Mouse (Mus musculus): Measurements from ENCODE around the gene Cubn.

Cubn gene

DNA sequence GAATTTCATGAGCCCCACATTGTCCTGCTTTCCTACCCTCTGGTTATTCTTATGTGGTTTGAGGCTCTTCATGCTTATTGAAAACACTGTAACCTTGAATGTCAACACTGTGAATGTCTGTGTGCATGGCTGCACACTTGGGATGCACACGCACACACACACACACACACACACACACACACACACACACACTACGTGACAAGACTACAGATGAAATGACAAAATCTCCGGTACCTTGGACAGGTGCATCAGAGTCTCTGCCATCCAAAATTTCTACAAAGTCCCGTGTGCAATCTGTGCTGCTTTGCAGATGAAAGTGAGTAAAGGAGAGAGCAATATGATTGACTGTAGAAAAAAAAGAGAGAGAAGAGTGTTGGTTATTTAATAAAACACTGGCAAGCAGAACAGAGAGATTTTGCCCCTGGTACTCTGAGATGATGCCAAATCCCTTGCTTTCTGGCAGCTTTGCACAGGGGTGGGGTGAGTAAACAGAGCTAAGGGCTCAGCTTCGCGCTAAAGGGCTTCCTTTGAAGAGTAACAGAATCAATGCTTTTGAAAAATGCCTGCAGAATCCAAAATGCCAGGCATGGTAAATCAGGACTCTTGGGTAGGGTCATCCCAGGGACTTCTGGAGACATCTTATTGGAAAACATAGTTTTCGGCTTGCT is 133.6 kb downstream of the Cubn start:
- DNase-seq (ENCODE audit: inconsistent ontology term) = peak; percentile 45

DNA sequence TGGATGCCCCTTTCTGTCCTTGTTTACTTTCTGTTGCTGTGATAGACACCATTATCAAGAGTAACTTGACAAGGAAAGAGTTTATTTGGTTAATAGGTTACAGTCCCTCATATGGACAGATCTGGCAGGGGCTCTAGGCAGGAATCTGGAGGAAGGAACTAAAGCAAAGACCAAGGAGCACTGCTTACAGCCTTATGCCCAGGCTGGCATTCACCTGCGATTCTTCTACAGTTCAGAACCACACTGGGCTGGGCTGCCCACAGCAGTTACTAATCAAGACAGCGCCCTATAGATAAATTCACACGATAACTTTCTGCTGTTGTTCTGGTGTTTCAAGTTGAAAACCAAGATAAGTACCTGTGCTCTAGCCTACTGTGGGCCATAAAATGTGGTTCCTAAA is 138.8 kb downstream of the Cubn start:
- no peak for DNase-seq (ENCODE audit: inconsistent ontology term)

DNA sequence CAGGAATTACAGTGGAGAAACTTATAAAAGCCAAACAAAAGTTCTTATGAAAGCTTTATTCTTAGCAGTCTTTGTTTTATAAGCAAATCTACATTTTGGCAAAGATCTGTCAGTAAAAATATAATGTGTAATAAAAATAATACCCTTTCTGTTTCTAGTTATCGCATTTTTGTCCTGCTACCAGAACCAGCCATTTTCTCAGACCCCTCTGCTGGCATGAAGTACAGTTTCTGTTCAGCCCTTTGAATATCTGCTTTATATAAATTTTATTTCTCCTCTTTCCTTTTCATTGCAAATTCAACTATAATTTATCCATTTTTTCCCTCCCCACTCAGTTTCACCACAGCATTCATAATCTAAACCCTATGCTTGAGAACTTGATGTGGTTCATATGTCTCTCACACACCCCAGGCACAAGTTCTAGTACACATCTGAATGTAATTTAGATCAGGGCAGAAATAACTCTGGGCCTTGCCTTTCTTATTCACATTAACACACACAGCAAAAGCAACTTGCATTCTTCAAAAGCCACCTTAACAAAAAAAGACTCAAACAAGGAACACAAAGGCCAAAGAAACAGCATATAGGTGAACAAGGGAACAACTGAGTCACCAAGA is 139.4 kb downstream of the Cubn start:
- no peak for DNase-seq (ENCODE audit: inconsistent ontology term)

DNA sequence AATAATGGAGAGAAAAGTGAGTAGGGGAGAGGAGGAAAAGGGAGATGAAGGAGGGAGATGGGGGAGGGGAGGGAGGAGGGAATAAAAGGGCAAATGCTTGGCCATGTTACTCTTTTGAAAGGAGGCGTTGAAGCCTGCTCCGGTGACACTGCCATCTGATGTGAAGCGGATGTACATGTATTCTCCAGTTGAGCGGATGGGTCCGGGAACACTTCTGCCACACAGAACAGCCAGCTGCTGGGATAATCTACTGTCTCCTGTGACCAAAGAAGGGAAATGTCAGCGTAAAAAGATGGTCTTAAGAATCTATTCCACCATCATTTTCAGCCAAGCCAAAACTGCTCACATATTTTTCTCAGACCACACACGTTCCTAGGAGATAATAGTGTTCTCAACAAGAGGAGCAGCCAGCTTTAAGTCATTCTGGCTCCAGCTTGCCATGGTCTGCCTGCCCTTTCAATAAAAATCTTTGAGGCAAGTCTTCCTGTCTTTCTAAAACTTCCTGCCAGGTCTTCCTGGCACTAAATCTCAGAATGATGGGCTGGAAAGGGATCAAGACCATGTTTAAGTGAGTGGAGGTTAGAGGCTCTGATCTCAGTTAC is 149.2 kb downstream of the Cubn start:
- no peak for DNase-seq (ENCODE audit: inconsistent ontology term)

DNA sequence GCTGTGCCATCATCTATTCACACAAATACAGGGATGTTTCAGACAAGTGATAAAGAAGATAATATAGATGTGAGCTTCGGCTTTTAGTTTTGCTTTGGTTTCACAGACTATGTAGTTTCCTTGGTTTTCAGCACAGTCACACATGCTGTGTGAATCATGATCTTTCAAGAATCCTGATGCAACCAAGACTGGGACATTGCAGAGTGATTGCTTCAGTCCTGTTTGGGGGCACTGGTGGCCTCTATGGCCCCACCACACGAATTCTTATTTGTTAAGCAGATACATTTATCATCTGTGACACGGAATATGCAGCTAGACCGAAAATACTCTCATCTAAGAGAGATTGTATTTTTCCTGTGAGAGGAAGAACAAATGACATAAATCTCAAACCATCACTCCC is 156.2 kb downstream of the Cubn start:
- DNase-seq (ENCODE audit: inconsistent ontology term) = no peak

DNA sequence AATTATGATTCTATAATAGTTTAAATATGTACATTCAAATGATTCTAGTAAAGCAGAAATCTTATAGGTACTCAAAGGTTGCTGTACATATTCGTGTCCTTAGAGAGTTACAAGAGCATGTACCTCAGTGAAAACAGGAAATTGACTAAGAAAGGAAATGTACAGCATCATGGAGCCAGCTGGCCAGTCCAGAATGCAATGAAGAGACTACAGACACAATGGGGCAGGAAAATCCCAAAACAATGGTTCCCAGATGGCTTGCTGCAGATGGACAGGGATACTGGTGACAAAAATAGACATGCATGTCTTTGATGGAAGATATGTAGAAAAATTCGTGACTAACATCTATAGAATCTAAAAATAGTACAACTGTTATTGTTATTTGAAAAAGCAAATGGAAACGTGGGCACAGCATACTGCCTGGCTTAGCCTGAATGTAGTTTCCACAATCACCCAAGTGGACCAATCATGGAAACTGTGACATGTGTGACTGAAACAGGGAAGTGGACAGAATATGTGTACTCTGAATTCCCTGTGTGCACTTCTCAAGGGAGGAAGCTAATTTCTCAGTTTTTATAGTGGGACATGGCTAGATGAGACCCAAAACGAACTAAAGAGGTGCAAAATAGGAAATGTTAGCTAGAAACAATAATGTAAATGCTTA is 161.7 kb downstream of the Cubn start:
- DNase-seq (ENCODE audit: inconsistent ontology term) = no peak

DNA sequence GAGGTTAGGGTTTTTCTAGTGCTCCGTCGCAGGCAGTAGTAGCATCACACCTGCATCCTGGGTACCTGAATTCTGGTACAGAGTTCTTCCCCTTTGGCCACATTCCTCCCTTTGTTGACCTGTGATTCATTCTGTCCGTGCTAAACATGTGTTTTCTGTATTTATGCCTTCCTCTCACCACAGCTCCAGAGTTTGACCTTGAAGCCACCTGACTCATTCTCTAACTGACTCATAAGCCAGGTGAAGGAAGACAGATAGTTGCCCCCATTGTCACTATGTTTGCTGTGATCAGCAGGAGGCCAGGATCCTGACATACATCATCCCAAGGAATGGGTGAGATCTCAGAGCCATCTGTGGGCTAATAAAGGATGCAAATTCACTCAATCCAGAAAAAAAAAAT is 188.2 kb downstream of the Cubn start:
- DNase-seq (ENCODE audit: inconsistent ontology term) = peak; percentile 27

DNA sequence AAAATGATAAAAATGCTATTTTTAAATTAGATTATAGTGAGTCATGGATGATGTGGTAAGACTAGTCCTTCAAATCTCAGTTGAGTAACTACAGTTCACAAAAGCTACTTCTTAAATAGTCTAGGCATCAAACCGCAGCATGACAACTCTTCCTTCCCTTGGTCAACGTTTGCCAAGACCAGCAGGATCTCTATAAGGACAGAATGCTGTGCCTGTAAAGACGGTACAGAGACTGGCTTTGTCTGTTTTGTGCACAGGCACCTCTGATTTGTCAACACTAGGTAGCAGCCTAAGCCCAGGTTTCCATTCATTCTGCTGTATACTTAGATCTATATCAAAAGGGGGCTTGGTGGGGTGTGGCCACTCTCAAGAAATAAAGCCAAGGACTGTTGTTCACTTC is 192.6 kb downstream of the Cubn start:
- peak; percentile 57 for DNase-seq (ENCODE audit: inconsistent ontology term)

DNA sequence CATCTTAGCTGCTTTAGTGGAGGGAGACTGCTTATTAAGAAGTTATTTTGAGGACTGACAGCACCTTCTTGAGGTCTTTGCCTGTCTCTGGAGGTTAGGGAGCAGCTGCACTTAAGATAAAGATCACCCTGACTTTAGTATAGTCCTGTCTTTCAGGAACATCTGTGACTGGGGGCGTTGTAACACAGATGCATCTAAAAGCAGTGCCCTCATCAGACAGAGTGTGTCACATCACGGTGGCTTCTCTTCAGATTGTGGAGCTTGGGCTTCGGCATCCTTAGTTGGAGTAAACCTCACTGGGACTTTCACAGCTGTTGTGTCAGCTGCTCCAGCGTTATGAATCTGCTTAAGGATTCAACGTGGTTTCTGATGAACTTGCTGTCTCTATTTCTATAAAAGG is 193.9 kb downstream of the Cubn start:
- no peak for DNase-seq (ENCODE audit: inconsistent ontology term)

DNA sequence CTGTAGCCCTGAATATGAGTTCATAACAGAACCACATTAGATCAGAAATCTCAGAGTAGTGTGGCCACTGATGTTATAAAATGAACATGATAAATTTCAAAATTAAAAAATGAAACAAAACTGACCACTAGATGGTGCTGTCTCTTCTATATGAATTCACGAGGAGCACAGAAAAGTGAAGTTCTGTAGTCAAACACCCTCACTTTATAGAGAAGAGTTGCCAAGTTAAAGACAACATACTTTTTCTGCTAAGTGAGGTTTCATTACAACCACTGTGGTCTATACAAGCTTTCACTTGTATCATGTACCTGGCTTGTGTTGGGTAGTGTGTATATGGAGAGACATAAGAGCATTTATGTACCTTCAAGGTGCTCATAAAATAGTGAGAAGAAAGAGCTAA is 201.0 kb downstream of the Cubn start:
- peak; percentile 40 for DNase-seq (ENCODE audit: inconsistent ontology term)

DNA sequence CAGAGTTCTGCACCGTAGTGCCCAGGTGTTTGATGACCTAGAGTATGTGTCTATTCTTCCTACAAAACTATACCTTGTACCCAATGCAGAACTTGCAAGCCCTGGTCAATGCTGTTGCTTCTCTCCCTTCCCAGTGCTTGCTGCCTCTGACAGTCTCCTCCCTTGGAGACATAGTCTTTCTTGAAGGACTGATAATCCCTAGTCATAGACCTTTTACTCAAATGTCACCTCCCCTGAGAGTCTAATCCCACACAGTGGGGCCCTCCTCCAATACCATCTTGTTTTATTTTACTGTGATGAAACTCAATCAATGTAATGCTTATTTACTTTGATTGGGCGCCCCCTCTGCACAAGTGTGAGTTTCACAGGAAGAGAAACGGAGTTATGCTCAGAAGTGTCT is 201.5 kb downstream of the Cubn start:
- no peak for DNase-seq (ENCODE audit: inconsistent ontology term)

DNA sequence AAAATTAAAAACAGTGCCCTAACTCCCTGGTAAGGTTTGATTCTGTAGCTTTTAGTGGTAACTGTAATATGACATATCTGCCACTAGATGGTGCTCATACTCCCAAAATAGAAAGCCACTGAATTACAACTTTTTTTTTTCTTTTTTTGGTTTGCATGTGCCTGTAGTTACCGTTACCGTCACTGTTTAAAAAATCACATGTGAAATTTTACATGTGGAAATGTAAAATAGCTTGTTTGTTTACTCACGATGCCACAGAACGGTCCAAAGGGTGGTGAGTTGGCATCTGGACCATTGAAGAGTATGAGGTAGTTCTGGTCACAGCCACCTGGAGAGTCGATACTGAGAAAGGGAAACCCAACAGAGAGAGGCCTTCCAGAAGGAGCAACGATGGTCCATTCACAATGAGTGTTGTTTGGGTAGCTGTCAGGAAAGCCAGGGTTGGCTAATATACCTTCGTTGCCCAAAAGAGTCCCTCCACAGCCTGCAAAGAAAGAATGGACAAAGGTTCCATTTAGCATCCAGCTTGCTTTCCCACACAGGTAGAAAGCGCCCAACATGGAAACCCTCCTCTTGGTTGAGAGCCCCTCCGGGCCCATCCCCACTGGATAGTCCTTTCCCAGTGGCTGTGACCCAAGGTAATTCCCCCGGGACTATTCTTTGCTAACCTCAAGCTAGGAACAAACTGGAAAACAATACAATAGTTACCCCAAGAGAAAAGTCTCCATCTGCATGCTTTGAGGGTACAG is 213.3 kb downstream of the Cubn start:
- DNase-seq (ENCODE audit: inconsistent ontology term) = peak; percentile 37

DNA sequence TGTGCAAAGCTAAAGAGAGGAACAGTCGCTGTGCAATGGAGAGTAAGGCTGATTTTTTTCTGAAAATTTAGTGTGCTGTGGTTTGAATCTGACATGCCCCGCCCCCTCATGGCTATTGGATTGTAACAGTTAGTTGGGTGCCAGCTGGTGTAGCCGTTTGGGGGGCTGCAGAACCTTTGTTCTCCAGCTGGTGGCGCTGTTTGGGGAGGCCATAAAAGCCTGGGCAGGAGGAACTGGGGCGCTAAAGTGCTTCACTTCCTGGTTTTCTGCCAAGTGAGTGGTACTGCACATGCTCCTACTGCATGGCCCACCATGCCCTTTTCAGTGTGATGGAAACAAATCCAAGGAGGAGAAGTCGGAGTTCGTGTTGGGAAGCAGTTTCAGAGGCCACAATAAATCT is 215.7 kb downstream of the Cubn start:
- DNase-seq (ENCODE audit: inconsistent ontology term) = no peak

DNA sequence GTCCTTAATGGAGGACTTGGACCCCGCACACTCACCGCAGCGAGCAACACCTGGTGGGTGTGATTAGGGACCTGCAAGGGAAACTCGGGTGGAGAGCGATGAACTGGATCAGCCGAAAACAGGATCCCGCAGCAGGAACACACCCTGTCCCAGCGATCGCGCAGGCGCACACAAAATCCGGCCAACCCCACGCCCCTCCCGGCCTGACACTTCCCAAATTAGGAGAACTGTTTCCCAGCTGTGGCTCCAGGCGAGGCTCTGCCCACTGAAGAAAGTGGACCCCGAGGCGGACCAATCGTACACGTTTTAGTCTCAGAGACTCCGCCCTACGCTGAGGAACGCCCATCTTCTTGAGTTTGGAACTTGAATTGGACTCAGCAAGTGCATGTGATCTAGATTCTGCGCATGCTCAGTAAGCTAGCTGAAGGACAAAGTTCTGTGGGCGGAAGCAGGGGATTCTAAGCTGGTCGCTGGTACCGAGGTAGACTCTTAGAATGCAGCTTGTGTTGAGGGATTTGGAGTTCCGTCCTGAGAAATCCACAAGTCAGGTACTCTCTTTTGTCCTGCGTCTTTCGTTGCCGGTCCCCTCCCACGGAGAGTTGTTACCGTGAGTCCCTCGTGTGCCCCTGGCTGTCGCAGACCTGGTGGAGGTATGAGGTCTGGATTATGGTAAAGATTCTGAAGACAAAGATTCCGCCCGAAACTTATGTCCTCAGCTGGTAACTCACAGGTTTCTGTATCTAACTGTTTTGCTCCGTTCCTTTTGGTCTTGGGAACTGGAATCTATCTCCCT is 220.3 kb downstream of the Cubn start, which contains the start of gene Rsu1:
Gene Rsu1 (minus strand): TSS at position 251 of the 793 bp plus-strand sequence.
- DNase-seq (ENCODE audit: inconsistent ontology term) = peak; percentile 99

DNA sequence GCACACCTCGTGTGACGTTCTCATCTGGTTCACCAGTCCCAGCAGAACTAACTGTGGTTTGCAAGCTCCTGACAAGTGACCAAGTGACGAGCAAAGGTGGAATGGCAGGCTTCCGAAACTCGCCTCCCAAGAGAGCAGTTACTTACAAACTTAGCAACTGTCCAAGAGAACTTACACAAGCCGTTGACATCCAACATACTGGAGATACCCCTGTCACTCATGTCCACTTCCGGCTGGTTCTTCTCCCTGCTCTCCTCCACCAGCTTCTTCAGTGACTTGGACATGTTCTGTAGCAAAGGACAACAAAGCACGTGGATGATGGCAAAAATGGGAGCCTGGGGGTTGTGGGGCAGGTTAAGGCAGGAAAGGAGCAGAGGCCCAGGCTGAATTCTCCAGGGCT is 220.9 kb downstream of the Cubn start:
- DNase-seq (ENCODE audit: inconsistent ontology term) = no peak

DNA sequence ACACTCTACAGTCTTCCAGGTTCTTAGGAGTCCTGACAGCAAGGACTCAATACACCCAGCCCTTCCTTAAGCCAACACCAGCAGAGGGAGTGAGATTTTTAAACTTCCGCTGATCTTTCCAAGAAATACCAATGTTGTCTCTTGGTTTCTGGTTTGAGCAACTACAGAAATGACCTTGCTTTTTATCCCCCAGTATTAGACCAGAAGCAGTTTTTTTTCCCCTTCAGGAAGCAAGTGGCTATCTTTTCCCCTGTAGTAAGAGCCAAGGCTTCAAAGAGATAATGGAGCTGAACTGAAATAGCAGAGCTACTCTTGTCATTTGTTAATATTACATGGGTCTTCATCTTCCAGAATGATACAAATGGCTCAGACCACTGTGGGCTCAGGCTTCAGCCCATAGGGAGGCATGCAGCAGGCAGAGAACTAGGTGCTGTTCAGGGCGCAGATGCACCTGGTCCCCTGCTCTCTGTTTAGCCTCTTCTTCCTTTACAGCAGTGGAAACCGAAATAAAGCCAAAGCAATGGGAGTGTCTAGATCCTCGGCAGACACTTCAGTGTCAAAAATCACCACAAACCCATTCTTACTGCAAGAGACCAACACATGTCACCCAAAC is 222.8 kb downstream of the Cubn start:
- DNase-seq (ENCODE audit: inconsistent ontology term) = no peak

DNA sequence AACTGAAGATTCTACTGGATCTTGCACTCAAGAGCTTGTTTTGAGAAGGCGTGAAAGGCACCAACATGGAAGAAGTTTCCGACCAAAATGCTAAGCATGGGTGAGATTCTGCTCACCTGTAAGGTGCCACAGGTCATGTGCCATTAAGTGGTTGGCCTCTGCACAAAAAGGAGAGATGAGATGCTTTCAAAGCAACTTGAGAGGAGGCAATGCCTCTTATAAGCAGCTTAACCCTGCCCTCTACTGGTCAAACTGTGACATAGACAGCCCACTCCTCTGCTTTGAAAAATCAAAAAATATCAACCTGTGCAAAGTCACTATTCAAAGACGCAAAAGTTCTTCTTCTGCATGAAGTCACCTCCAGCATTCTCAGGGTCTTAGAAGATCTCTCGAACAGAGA is 226.7 kb downstream of the Cubn start:
- peak; percentile 25 for DNase-seq (ENCODE audit: inconsistent ontology term)

DNA sequence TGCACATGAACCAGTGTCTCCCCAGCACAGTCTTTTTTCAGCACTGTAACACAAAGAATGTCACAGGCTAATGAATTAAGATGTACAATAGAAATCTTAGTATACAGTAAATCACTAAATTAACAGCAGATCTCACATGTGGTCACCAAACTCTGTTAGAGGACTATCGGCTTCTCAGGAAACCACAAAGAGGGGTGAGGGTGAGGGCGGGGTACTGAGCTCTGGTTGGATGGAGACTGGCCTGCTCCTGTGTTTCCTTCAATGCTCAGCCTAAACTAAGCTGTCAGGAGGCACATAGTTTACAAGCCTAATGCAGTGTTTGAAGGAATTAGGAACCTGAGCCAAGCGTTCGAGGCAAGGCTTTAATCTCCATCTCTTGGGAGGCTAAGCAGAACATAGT is 228.5 kb downstream of the Cubn start:
- DNase-seq (ENCODE audit: inconsistent ontology term) = no peak

DNA sequence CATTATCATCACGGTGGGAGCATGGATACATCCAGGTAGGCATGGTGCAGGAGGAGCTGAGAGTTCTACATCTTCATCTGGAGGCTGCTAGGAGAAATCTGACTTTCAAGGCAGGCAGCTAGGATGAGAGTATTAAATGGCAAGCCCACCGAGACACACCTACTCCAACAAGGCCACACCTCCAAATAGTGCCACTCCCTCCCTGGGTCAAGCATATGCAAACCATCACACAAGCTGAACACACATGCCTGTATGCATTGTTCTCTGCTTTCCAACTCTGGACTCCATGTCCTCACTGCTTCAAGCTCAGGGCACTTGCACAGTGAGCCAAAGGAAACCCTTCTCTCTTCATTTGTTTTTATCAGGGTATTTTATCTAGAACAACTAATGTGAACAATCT is 233.0 kb downstream of the Cubn start:
- no peak for DNase-seq (ENCODE audit: inconsistent ontology term)

DNA sequence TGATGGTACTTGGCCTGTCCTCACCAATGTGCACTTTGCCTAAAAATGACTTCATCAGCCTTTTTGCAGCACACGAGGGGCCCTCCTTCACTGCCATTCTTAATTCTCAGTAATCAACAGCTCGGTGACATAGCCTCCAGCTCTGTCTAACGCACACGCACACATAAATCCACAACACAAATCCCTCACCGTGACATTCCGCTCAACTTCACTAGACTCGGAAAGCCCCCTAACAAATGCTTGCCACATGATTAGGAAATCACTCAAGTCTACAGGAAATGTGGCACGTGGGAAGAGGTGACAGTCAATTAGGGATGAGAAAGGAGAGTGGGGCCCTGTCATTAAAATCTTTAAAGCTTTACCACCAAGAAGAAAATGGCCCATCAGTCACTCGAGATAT is 250.9 kb downstream of the Cubn start:
- no peak for DNase-seq (ENCODE audit: inconsistent ontology term)
